Mouse (Mus musculus): ENCODE measurements at regions not wholly inside any gene's neighbourhood (a gene's known extent, or its start where the extent isn't known, plus 50 kb on each side); places are given as distances from the start of the nearest gene placed in this dataset.
A peak's percentile ranks its signal among the peaks of the same experiment; 100 is the strongest.

DNA sequence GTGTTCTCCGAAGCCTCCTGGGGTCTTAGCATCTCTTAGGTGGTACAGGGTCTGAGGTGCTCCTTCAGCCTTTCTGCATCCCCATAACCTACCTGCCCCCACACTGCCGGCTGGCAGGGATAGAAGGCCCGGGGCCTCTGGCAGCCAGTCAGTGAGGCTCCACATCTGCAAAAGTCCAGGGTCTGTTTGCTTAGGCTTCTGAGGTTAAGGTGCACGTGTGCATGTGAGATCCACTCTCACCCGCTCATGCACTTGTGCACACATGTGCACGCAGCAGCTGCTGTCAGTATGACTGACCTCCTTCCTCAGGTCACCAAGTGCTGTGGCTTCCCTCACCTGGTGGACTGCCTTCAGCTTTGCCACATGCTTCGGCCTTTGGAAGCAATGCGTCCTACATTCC is 75.3 kb upstream of the Bod1 start:
- DNase-seq (ENCODE audit: low read depth, low spot score) = no peak

DNA sequence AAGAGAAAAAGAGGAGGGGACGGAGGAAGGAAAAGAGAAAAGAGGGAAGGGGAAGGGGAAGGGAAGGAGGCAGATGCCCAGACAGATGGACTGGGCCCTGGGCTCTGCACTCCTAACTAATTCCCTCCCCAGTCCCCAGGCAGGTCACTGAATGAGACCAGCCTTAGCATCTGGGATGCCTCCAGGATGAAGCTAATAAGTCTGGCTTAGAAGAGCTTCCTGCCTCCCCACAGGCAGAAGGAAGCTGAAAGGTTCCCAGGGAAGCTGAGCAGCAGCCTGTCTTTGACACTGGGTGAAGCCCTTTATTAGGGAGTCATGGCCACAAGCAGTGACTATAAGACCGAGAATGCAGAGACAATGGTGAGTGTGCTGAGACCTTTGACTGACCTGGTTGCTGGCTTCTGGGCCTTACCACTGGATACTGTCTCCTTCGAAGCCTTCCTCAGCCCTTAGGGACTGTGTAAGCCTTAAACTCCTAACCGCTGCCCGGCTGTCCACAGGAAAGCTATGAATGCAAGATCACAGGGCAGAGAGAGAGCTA is 76.7 kb upstream of the Bod1 start:
- no peak for DNase-seq (ENCODE audit: low read depth, low spot score)

DNA sequence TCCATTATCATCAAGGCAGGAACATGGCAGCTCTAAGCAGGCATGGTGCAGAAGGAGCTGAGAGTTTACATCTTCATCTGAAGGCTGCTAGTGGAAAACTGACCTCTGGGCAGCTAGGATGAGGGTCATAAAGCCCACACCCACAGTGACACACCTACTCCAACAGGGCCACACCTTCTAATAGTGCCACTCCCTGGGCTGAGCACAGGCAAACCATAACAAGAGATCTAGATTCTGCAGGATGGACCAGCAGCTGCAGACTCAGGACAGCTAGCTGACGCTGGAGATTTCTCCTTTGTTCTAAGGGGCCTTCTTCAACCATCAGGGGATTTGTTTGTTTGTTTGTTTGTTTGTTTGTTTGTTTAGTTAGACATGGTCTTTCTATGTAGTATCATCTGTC is 79.6 kb upstream of the Bod1 start:
- DNase-seq (ENCODE audit: low read depth, low spot score) = no peak

DNA sequence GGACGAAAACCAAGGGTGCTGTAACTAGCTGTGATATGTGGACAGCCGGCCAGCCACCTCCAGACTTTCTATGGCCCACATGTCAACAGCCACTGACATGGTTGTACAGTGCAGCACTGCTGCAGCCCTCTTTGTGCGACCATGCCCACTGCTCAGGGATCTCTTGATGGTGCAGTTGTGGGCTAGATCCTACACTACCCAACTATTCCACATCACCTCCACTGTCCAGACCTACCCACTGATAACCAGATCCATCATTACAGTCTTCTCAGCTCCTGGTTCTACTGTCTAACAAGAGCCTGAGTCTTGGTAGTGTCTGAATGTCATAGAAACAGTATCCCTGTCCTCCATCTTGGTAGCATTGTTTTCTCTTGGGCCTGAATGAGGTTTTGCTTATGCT is 81.5 kb upstream of the Bod1 start:
- DNase-seq (ENCODE audit: low read depth, low spot score) = no peak

DNA sequence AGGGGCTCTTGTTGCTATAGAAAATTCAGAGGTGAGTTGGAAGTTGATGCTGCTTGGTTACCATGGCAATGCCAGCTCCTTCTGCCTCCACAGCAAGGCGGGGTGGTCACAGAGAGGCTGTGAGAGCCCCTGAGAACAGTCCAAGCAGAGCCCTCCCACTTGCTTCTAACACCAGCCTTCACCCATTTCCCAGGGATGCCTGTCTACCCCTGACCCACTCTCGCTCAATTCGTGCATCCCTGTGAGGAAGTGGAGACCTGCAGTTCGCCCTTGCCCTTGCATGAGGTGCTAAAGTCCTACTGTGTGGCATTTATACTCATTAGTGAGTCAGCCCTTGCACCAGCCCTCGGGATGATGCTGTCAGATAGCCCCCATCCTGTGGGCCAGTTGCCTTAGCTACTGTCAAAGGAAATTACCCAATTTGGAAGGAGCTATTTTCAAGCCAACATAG is 82.1 kb upstream of the Bod1 start:
- peak; percentile 85 for DNase-seq (ENCODE audit: low read depth, low spot score)

DNA sequence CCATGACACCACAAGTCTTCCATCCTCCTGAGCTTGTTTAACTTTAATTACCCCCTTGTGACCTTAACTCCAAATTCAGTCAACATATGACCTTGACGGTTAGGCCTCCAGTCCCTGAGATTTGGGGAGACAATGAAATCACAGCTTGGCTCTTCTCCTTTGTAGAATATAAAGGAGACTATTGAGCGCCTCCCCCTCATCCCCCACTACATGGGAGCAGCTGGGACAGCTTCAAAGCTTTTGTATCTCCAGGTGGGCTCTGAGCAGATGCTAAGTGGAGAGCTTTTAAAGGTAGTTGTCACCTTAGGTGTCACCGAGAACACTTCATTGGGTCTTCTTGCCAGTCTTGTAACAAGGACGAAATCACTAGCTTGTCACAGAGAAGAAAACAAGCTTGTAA is 82.7 kb upstream of the Bod1 start:
- no peak for DNase-seq (ENCODE audit: low read depth, low spot score)

DNA sequence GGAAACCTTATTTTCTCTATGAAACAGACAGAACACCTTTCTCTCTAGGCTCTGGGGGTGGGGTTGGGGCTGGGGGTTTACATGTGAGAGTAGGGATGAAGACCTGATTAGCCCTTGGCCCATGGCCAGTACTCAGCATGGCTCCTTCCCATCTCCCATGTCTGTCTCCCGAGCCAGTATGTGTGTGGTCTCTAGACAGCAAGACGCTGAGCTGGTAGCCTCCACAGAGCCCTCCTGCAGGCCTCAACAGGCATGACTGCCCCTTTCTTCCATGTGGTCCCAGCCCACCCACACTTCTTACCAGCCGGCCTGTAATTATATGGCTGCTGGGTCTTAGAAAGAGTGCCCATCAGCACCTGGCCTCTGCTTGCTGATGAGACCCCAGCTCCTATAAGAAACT is 84.2 kb upstream of the Bod1 start:
- no peak for DNase-seq (ENCODE audit: low read depth, low spot score)

DNA sequence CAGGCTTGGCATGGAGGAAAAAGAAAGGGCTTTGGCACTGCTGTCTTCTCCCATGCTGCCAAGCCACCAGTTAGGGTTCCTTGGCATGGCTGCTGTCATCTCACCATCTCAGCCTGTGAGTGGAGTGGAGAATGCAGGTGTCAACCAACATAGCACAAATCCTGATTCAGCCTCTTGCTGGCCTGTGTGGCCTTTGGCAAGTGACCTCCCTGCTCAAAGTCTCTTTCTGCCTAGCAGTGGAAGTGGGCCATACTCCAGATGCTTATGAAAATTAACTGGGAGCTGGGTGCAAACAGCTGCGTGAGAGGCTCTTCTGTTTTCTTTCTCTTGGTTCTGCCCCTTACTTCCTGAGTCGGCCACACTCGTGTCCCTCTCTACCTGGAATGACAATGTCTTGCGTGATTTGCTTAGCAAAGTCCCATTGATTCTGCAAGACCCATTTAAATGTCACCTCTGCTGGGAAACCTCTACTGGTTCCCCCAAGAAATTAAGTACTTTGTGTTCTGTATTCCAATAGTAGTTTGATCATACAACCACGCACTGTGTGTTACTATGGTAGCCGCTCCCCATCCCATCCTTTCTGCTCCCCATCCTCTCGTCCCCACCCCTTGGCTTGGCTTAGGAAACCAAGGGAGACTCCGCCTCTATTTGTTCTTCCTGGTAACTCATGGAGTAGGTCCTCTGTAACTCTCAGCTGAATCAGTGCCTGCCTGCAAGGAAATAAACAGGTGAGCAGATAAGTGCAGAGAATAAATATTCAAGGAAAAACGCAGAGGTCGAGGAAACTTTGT is 84.9 kb upstream of the Bod1 start:
- DNase-seq (ENCODE audit: low read depth, low spot score) = peak; percentile 66

DNA sequence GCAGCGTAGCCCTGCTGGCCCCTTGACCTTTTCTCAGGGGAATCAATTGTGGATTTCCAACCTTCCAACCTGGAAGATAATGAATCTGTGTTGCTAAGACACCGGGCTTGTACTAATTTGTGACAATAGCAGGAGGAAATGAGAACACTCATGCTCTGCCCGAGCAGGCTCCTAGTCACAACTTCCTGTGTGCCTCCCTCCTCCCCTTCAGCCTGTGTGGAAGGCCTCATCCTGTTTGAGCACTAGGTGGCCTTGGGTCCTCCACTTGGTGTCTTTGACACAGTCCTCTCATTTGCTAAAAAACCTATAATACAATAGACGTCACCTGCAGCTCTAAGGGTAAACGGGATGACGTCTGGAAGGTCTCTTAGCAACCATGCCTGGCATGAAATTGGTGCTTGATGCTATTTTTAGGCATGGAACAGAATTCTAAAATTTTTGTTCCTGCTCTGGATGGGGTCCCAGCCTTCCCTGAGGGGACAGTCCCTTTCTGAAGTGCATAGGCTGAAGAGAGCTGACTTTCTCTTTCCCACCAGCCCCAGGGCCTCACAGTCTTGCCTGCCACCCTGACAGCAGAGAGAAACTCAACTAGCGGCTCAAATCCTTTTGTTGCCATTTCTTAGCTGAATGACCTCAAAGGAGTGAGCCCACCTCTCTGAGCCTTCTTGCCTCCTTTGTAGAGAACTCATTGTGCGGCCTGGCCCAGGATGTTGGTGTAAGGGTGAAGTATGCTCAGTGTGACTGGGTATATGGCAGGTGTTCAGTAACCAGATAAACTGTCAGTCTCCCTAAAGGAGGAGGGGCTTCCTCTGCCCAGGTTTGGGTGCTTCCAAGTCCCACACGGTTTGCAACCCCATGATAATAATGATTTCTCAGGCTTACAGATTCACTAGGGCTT is 88.4 kb upstream of the Bod1 start:
- peak; percentile 83 for DNase-seq (ENCODE audit: low read depth, low spot score)

DNA sequence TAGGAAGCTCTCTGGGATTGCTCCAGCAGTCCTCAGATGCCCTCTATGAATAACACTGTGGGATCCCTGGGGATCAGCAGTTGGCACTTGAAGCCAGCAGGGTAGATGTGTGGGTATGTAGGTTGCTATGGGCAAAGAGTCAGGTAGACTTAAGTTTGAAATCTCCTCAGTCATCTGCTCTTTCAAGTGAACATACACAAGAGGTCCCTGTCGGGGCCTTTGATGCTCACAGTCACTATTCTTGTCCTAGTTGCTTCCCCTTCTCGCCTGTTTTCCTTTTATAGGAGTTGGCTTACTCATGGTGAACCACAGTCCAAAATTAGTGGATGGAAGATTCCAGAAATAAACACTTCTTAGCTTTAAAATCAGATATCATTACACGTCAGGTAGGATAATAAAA is 92.2 kb upstream of the Bod1 start:
- peak; percentile 74 for DNase-seq (ENCODE audit: low read depth, low spot score)

DNA sequence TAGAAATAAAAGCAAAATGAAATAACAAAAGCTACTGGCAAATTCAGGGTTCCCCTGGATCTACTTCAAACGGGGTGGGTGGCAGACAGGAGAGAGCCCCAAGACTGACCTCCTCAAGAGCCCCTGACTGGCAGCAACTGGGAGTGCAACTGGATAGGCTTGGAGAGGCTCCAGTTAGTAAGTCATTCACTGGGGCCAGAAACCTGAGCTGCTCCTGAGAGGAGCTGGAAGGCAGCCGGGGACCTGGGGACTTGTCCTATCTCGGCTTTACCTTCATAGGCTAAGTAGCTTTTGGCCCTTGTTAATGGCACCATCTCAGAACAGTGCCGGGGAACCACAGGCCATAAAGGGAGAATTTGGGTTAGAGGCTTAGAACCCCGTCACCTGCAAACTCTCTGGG is 94.6 kb upstream of the Bod1 start:
- DNase-seq (ENCODE audit: low read depth, low spot score) = no peak

DNA sequence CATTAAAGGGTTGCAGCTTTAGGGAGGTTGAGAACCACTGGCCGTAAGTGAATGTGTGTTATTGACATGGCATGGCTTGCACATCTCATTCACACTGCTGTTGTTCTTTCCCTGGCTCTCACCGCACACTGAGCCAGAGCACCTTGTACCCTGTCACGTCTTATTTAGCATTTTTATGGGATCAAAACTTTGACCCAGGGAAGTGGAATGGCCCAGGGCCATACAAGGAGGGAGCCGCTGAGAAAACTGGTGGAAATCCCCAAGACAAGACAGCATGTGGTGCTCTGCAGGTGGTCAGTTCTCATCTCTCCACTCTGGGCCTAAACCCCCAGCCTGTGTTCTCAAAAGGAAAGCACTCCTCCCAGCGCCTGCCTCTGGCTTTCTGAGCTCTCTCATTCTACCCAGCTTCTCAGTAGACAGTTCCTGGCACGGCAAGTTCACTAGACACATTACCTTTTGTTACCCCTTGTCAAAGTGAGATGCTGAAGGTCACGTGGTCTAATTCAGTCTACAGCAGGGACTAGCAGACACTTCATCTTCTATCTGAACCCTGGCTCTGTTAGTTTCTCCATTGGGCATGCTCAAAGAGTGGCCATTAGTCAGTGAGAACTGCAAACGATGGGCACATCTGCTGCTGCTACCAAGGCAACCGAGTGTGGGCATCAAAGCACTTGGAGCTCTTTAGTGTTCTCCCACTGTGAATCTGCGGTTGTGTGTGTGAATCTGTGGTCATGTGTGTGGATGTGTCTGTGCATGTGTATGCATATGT is 96.2 kb upstream of the Bod1 start:
- peak; percentile 90 for DNase-seq (ENCODE audit: low read depth, low spot score)

DNA sequence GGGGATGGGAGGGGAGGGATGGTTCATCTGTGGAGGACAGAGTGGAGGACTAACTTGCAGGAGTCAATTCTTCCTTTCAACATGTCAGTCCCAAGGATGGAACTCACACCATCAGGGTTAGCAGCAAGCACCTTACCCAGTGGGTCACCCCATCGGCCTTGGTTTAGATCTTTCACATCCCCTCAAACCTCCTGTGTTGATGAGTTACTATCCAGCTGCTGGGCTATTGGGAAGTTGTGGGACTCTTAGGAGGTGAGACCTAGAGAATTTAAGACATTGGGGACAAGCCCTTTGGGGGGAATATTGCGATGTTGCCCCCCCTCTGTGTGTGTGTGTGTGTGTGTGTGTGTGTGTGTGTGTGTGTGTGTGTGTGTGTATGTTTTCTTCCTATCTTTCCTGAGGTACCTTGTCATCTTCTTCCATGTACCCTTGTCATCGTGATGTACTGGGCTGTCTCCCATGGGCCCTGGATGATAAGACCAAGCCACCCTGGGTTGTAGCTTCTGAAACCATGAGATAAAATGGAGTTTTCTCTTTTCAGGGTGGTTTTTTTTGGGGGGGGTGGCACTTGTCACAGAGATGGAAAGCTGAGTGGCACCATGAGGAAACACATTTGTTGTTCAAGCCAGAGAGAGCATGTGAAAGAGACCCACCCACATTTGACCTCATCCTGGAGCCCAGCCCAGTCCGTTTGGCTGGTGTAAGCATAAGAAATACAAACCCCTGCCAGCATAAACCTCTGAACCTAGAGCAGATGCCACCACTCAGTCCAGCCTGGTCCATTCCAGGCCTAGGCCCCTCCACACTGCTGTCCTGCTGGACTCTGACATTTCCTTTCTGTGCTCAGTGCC is 98.3 kb upstream of the Bod1 start:
- peak; percentile 80 for DNase-seq (ENCODE audit: low read depth, low spot score)

DNA sequence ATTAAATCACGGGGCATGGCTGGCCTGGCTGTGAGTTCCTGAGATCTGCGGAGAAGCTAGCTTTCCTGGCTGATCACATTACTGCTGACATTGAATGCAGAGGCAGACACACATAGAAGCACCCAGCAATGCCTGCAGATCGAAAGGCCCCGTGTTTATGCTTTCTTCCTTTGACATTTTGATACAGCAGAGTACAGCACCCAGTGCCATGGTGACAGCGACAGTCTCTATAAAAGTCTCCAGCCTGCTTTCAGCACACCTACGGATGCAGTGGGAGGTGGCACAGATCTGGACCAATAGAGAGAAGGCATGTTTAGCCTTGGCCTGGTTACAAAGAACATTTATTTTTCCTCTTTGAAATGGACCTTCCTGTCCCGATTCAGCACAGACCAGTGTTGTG is 99.2 kb upstream of the Bod1 start:
- peak; percentile 92 for DNase-seq (ENCODE audit: low read depth, low spot score)

DNA sequence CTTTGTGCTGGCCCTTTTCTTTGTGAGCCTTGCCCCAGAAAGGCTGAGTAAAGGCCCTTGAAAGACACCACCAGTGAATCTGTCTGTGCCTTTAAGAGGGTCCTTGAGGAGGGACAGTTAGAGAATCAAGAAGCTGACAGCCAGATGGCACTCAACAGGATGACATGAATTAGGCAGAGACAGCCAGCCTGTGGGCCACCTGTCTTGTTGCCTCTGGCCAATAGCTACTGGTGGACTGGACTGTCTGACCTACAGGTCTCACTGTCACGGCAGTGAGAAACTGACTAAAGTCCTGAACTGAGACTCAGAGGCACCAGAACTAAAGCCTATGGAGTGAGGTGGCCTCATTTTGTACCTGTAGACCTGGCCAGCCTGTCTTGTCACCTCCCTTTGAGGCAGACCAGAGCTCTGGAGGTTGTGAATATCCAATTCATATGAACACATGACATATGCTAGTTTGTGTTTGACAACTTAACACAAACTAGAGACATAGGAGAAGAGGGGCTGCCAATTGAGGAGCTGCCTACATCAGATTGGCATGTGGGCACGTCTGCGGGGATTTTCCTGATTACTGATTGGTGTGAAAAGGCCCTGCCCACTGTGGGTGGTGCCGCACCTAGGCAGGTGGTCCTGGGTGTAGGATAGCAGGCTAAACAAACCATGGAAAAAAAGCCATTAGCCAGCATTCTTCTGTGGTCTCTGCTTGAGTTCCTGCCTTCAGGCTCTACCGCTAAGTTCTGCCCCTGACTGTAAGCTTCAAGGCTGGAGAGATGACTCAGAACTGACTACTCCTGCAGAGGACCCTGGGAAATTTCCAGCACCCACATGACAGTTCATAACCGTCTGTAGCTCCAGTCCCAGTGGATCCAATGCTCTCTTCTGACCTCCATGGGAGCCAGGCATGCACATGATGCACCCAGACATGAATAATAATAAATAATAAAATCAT is 100.1 kb upstream of the Bod1 start:
- peak; percentile 93 for DNase-seq (ENCODE audit: low read depth, low spot score)

DNA sequence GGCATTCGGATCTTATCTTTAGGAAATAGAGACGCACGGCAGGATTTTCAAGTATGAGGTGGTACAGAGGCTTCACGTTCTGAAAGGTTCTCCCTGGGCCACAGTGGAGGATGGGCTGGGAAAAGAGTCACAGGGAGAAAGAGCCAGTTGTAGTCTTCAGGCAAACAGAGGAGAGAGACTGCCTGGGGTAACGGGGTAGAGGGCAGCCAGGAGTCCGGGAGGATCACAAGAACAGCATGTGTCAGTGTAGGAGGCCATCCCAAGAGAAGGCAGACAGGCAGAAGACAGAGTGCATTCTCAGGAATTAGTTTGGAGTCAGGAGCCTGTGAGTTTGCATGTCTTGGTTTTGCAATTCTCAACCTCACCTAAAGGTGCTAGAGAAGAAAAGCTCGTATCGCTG is 94.5 kb upstream of the Cpeb4 start:
- DNase-seq (ENCODE audit: low read depth, low spot score) = no peak

DNA sequence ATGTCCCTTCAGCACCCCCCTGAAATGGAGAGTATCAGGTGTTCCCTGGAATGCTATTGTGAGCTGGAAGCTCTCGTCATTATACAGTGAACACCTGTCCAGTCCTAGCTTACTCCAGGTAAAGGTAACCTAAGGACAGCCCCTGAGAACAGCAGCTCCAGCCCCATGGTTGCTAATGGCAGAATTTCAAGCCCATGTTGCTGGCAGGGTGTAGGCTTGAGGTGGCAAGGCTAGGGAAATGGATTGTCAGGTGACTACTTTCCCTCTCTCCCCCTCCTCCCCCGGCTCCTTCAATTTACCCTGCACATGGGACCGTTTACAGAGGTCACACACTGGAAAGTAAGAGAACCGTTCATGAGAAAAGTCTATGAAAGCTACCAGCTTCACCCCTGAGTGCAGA is 93.2 kb upstream of the Cpeb4 start:
- no peak for DNase-seq (ENCODE audit: low read depth, low spot score)

DNA sequence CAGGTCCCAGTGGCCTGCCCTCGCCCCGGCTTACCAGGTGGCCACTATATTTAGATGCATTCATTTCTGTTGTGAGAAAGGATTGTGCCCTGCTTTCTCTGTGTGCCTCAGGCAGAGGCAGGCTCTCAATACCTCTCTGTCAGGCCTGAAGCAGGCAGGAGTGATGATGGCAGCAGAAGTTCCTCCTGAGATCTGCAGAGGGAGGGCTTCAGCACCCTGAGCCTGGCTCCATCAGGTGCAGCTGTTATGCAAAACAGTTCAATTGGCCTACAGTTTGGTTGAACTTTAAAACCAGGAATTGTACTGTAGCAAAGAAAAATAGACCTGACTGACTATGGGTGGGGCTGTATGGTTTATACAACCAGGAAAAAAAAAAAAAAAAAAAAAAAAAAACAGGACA is 92.7 kb upstream of the Cpeb4 start:
- no peak for DNase-seq (ENCODE audit: low read depth, low spot score)

DNA sequence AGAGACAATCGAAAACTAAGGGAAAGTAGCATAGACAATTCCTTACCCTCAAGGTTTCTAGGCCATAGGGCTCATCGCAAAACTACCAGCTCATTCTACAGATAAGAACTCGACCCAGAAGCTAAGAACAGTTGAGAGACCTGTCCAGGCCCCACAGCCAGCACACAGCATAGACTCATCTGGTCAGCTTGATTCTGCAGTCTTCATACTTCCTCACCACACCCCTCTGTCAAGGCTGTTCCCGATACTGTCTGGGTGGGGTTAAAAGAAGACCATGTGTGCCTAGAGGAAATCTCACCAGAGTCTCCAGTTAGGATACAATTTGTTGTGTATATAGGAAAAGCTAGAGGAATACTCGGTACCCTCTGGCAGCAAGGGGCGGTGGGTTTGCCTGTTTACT is 91.0 kb upstream of the Cpeb4 start:
- DNase-seq (ENCODE audit: low read depth, low spot score) = no peak

DNA sequence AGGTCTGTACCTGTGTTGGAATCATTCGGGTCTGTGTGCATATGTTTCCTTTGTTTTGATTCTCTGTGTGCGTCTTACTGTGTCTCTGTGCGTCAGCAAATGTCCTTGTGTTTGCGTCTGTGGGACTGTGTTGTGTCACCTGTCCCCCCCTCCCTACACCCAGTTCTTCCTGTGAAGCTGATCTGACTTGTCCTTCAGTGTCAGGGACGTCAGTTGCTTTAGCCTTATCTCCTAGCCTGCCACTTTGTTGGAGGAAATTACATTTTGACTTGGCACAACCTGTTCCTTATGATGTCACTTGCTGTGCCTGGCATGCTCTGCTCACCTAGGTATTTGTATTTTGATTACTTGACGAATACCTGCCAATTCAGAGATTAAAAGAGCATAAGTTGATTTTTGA is 90.4 kb upstream of the Cpeb4 start:
- no peak for DNase-seq (ENCODE audit: low read depth, low spot score)

All from brain, adult 2 months (tissue).